Mouse (Mus musculus): Measurements from ENCODE around the gene Spag4. TPM values are rescaled to one million over a fixed set of nuclear protein-coding genes. Genes with fewer than 3 reads are reported as not detected.

Gene Spag4
- 1 to 10 TPM; 3.9 to 4.2 TPM for total RNA-seq (2021)

DNA sequence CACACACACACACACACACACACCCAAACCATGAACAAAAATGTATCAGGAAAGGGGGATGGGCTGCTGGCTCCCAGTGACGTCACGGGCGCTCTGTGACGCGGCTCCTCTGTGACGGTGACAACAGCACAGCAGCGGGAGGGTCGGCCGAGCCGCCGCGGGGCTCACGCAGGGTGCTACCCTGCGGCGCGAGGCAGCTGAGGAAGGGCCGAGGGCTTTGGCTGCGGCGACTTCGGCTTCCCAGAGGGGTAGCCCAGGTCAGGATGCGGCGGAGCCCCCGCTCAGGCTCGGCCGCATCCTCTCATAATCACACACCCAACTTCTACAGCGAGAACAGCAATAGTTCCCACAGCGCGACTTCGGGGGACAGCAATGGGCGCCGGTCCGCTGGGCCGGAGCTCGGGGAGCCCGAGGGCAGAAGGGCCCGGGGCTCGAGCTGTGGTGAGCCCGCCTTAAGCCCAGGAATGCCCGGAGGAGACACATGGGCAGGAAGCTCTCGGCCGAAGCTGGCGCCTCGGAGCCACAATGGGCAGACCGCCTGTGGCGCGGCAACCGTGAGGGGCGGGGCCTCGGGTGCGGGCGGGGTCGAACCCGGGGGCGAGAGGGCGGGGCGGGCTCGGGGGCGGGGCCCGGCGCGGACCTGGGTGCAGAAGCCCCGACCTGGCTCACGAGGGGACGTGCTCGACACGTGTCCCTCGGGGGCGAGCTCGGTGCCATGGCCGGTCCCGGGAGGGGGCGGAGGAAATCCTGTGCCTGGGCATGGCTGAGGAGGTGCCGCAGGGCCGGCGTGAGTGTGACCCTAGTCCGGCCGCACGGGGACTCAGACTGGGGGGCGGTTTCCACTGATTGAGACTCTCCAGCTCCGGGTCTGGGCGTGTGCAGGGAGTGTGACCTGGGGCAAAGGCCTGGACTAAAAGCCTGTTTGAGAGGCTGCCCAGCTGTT, at the start of gene Spag4:
Gene Spag4, plus strand, starts transcription at position 77 of the 943 bp plus-strand sequence.
- DNase-seq (ENCODE audit: extremely low spot score in 1 of 2, low spot score in 1 of 2): peak; percentile 54 to 57

DNA sequence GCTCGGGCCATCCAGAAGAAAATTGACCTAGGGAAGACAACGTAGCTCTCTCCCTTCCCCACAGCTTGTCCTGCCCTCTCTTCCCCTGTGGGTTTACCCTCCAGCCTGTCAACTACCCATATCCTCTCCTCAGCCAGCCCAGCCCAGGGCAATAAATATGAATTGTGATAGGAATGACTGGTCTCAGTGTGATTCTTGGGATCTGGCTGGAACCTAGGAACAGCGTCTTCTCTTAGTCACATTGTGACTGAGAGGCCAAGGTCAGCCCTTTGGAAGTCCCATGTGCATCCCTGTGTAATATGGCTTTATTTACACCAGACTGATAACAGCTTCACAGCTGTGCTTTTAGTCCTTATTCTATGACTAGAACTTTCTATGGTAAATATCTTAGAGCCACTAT, 46.9 kb upstream of the Spag4 start:
- no peak for DNase-seq (ENCODE audit: extremely low spot score in 1 of 2, low spot score in 1 of 2)

DNA sequence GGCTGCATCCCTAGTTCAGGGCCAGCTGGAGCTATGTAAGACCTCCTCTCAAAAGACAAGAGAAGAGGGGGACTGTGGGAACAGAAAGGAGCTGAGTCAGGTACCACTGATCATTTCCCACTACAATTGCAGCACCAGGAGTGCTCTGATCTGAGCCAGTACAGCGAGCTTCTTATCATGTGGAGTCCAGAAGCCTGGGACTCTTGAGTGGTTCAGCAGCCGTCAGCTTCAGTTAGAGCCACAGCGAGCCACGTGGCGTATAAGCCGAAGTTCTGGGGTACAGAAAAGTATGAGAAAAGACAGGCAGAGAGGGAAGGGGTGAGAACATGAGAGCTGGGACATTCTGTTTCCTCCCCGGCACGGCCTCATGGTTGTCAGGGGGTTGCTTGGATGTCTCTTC, 43.8 kb upstream of the Spag4 start:
- no peak for DNase-seq (ENCODE audit: extremely low spot score in 1 of 2, low spot score in 1 of 2)

DNA sequence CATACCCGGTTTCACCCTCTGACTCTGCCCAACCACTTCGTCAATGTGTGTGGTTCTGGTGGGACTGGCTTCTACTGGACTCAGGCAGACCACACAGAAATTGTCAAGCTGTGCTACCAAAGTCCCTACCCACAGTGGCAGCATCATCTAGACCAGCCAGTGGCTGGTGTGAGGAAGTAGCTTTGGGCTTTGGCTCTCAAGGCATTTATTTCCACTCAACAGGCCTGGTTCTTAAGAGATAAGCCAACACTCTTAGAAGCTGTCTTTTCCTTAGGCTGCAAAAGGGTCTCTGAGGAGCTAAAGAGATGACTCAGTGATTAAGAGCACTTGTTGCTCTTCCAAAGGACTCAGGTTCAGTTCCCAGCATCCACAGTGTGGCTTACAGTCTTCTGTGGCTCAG, 43.2 kb upstream of the Spag4 start:
- no peak for DNase-seq (ENCODE audit: extremely low spot score in 1 of 2, low spot score in 1 of 2)

DNA sequence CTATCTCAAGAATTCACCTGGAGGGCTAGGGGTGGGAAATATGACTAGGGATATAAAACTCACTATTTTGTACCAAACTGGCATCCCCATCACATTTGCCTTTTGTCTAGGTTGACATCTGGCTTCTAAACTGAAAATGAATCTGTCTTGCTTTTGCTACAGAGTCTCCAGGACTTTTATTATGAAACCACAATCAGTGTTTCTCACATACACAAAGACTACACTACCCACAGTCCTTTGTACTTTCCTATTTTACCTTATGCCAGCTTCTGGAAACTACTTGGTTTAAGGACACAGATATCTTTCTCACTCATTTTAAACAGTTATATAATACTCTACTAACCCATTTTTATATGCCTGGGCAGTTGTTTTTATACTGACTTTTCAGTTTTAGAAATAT, 39.5 kb upstream of the Spag4 start:
- no peak for DNase-seq (ENCODE audit: extremely low spot score in 1 of 2, low spot score in 1 of 2)

DNA sequence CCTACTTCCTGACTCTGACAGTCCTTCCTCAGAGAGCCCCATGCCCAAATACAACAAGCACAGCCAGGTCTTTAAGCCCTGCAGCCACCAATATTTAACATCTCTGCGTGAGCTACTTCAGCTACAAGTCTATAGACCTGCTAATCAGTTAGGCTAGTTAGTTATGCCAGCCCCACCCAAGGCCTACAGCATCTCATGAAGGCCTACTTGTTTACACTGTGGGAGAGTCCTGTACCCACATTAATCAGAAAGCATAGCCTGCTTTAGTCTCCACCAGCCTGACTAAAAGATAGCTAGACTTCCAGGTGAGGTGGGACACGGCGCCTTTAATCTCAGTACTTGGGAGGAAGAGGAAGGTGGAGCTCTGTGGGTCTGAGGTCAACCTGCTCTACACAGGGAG, 25.6 kb upstream of the Spag4 start:
- DNase-seq (ENCODE audit: extremely low spot score in 1 of 2, low spot score in 1 of 2): no peak

DNA sequence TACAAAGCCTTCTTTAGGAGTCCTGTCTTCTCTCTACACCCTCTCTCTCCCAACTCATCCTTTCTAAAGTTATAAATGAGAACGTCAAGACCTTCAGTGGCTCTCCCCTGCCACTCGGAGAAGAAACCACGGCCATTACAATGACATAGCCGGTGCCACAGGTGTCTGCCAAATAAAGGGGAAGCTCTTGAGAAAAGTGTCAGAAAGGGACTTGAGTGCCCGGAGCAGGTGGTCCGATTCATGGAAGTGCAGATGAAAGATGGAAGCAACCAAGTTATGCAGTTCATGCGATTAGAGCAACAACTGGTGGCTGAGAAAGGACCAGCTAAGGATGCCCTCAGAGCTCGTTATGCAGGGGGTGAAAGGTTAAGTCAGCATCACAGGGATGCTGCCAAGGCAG, 22.1 kb upstream of the Spag4 start:
- no peak for DNase-seq (ENCODE audit: extremely low spot score in 1 of 2, low spot score in 1 of 2)

DNA sequence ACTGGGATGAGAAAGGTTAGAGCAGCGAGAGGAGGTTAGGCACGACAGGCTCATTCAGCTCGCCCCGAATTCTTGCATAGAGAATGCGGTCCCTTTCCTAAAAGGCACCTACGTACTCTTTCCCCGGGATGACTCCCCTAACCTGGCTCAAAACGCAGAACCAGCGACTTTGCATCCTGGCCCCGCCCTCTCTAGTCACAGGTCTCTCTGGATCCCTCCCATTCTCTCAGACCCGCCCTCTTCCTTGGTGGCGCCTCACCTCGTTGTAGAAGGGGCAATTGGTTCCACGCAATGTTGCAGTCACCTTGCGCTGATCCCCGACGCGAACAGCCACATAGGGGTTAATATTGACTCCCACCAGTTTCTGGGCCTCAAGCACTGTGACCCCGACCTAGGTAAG, 17.0 kb upstream of the Spag4 start:
- DNase-seq (ENCODE audit: extremely low spot score in 1 of 2, low spot score in 1 of 2): no peak

DNA sequence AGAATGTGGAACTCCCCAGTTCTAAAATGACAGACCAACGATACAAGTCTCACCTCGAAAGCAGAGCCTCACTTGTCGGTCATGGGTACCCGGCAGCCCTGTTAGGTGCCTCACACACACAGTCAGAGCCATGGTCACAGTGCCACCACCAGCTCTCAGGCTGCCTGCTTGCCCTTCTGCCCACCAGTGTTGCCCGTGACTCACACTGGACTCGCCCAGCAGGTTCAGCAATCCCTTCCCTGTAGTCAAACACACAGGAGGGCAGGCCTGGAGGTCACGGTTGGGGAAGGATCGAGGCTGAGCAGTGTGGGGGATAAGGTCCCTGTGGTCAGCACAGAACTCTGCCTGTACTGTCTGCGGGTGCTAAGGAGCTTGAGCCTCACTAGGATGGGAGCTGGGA, 12.2 kb upstream of the Spag4 start, which contains the start of gene Fer1l4:
Gene Fer1l4, minus strand, starts transcription at position 132 of the 400 bp plus-strand sequence.
- DNase-seq (ENCODE audit: extremely low spot score in 1 of 2, low spot score in 1 of 2): no peak

DNA sequence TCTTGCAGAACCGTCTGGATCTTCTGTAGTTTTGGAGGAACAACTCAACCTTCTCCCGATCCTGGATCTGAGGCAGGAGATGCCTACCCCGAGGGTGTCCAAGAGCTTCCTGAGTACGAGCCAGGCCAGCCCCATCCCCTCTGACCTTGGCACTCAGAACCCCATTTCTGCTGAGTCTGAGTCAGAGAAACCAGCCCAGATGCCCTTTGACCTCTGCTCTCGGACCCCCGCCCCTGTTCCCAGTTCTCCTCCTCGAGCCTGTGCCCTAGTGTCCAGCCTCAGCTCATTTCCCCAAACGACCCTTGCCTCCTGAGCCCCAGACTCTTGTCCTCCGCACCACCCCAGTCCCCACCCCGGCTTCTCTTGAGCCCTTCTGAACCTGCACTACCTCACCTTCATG, 1.2 kb downstream of the Spag4 start:
- no peak for DNase-seq (ENCODE audit: extremely low spot score in 1 of 2, low spot score in 1 of 2)

DNA sequence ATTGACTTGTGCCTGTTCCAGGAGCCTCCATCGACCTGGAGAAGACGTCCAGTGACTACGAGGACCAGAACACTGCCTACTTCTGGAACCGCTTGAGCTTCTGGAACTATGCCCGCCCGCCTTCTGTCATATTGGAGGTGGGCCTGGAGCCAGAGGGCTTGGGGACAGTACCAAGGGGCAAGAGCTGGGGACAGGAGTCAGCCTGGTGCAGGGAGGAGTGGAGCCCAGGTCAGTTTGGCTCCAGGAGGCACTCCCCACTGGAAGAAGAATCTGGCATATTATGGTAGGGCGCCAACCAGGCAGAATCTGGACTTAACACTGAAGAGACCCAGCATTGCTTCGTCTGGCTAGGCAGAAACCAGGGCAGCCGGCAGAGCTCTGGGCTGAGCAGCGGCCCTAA, 2.9 kb downstream of the Spag4 start:
- no peak for DNase-seq (ENCODE audit: extremely low spot score in 1 of 2, low spot score in 1 of 2)

DNA sequence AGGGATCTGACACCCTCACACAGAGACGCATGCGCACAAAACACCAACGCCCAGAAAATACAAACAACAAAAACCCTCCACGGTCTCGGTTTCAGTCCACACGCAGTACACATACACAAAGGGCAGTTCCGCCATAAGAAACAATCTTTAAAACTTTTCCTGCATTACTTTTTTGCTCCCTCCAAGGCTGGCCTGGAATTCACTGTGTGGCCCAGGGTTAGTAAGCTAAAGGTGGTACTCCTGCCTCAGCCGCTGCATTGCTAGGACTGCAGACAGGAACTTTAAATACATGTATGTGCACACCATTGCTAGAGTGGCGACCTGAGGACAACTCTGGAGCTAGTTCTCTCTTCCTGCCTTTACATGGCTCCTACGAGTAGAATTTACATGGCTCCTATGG, 6.3 kb downstream of the Spag4 start:
- DNase-seq (ENCODE audit: extremely low spot score in 1 of 2, low spot score in 1 of 2): no peak

DNA sequence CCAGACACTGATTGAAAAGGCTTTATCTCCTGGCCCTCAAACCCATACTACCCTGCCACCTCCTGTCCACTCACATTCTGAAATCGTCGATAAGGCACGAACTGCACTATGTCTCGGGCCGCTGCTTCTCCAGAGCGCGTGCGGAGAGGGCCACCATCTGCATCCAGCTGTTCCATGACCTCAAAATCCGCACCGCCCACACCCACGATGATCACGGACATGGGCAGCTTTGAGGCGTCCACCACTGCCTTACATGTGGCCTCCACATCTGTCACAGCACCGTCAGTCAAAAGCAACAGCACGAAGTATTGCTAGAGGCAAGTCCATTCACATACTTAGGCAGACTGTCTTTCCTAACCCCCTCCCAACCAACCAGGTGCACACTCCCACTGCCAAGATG, 8.8 kb downstream of the Spag4 start:
- DNase-seq (ENCODE audit: extremely low spot score in 1 of 2, low spot score in 1 of 2): no peak

DNA sequence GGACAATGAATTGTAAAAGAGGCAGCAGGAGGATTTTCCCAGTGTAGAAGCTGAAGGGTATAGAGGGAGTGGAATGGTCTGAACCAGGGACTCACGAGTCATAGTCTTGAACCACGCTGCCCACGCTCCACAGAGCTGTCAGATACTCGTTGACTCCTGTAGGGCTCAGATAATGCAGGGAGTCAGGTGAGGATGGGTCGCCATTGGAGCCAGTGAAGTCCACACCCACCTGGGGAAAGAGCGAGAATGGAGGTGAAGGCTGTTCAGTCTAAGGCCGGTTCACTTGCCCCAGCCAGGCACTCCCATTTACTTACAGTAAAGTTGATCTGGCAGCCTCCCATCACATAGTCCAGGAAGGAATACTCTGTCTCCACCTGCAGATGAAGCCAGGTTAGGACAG, 12.5 kb downstream of the Spag4 start:
- DNase-seq (ENCODE audit: extremely low spot score in 1 of 2, low spot score in 1 of 2): no peak

DNA sequence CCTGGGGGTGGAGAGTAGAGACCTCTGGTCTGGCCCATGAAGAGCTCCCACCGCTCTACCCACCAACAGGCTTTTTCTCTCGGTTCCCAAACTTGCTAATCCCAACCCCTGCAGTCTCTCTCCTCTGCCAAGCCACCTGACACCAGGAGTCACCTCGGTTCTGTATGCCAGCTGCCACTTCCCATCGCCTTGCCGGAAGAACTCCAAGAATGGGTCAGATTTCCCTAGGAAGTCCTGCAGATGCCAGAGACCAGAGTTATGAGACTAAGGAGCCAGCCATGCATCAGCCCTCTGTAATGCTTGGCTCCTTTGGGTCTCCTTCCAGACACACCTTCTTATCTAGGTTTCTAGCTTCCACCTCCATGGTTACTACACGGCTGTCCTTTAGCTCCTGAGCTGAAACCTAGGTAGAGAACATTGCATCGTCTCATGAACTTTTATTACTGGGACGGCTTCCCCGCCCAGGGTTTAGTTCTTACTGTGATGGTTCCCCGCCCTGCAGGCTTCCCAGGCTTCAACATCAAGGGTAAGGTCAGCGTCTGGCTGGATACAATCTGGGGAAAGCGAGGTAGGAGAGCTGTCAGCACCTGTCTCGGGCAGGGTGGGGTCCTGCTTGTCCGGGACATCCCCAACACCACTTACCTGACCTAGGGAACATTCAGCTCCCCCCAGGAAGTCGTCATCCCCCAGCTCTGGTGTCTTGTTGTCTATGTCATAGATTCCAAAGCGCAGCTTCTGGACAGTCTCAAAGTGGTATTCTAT, 13.6 kb downstream of the Spag4 start:
- no peak for DNase-seq (ENCODE audit: extremely low spot score in 1 of 2, low spot score in 1 of 2)

DNA sequence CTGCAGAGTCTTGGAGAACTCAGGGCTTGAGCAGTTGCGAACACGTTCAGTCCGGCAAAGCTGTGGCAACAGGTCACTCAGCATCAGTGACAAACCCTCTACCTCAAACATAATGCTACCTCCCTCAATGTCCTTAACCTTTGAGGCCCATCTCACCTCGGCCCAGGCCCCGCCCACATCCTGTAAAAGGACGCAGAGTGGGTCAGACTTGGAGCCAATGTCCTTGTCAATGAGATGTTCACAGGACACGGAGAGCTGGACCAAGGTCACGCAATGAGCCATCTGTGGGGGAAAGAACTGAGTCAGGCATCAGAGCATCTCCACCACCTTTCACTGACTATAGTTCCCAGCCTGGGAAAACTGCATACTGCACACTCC, 14.2 kb downstream of the Spag4 start:
- DNase-seq (ENCODE audit: extremely low spot score in 1 of 2, low spot score in 1 of 2): no peak

DNA sequence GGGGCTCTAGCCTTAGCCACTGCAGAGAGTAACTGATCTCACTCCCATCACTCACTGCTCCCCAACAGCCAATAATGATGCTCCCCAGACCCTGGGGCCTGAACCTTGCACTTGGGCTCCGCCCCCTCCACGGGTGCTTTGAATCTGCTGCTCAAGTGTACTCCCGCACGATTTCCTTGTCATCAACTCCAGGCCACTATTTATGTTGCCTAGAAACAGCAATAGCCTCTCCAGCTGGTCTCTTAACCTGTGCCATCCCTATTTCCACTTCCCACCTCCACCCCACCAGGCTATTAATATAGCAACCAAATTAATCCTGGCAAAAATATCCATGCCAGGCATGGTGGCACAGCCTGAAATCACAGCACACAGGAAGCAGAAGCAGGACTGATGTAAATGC, 14.7 kb downstream of the Spag4 start:
- no peak for DNase-seq (ENCODE audit: extremely low spot score in 1 of 2, low spot score in 1 of 2)

DNA sequence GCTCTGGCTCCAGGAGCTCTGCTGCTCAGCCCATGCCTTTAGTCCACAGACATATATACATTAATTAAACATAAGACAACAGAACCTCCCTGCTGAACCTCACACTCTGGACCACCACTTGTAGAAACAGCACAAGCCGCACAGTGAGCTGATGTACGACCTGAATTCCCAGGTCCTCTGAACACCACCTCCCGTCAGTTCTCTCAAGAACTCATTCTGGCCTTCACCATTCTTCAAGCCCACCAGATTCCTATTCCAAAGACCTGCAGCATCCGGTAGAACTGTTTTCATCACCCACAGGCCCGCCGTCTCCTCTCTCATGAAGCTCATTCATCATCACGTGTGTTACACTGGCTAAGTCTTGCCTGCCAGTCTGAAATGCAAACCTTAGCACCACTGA, 15.4 kb downstream of the Spag4 start:
- DNase-seq (ENCODE audit: extremely low spot score in 1 of 2, low spot score in 1 of 2): no peak

DNA sequence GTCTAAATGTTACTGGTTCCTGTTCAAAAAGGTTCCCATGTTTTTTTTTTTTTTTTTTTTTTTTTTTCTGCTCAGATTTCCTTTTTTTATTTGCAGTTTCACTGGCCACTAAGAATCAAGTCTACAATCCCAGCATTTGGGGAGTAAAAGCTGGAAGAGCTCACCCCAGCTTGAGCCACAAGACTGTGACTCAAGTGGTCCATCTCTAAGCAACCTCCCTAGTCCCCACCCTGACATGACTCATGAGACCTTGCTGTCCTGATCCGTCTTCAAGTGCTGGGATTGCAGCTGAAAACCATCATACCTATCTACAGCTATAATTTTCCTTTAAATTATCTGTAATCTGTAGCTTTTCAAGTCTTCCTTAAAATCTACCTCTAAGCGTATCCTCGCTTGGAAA, 19.6 kb downstream of the Spag4 start:
- DNase-seq (ENCODE audit: extremely low spot score in 1 of 2, low spot score in 1 of 2): no peak

DNA sequence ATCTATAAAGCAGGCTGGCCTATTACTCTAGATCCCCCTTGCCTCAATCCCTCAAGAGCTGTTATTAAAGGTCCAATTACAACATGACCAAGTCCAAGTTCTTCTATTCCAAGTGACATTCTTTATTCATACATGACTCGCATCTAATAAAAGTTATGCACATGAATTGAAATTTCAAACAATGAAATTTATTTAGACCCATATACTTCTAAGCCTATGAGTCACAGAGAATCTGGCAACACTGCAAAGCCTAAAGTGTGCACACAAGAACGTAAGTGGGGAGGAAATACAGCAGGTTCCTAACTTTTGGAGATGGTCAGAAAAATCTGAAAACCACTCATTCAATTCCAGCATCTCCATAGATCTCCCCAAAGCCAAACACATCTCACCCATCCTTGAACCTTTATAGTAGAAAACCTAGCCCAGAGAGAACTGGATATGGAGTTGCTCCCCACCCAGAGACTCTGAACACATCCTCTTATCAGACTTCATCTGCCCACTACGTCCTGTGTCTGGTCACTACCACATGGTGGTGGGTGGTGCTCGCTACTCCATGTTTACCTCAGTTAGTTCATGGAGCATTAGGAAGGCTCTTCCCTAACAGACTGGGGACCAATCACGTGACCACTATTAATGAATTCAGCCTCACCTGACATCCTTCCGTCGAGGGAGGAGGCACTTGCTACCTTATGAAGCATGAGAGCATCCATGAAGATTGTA, 22.6 kb downstream of the Spag4 start:
- DNase-seq (ENCODE audit: extremely low spot score in 1 of 2, low spot score in 1 of 2): no peak

DNA sequence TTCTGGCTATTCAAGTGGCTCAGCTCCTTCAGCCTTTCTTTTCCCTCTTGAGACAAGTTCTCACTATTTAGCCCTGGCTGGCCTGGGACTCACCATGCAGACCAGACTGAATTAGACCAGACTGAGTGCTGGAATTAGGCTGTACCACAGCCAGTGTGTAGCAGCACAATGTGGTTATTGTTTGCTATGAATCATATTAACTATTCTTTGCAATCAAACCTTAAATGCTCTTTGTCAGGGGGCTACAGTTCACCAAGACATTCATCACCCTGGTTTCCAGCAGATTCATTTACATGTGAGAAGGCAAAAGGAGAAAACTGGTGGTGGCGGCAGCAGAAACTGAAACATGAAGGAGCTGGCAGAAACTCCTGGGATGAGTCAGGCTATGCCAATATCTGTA, 24.8 kb downstream of the Spag4 start:
- no peak for DNase-seq (ENCODE audit: extremely low spot score in 1 of 2, low spot score in 1 of 2)

Measured in layer of hippocampus, postnatal 25 days (tissue).